Mouse (Mus musculus): ENCODE measurements around the gene Kif6. TPM values are rescaled to one million over a fixed set of nuclear protein-coding genes. Genes with fewer than 3 reads are reported as not detected.

Gene Kif6
- polyA plus RNA-seq, 1 experiment from 2014 or later, result 3.5 TPM

GRCm38 (mm10) chr17:49624572-49624971 is 9.6 kb downstream of the Kif6 start:
- no peaks in the 10 kb centered on the region for H3K27me3 ChIP-seq (ENCODE audit: control insufficient read depth, insufficient read depth, low read length)
- WGBS, result 77% methylated on average over 9 of the region's 9 CpGs
- ATAC-seq (ENCODE audit: insufficient read depth, low FRiP score, low TSS enrichment), result no peak

GRCm38 (mm10) chr17:49627011-49627794 is 12.3 kb downstream of the Kif6 start:
- ATAC-seq (ENCODE audit: insufficient read depth, low FRiP score, low TSS enrichment), result no peak
- Histone ChIP-seq H3K36me3 (ENCODE audit: control insufficient read depth, insufficient read depth, low read length) (no peaks in the 10 kb centered on the region), H3K4me1 (ENCODE audit: control insufficient read depth, insufficient read depth, low read length) (no peaks in the 10 kb centered on the region), H3K9me3 (ENCODE audit: control insufficient read depth, low read length) (no peaks in the 10 kb centered on the region), H3K4me3 (ENCODE audit: low read depth, low read length) (no peak overlapping the region), H3K4me2 (ENCODE audit: low read depth) (no peak overlapping the region), H3K27ac (ENCODE audit: low read depth, low read length) (no peak overlapping the region), H3K9ac (ENCODE audit: low read length) (no peak overlapping the region), H3K27me3 (ENCODE audit: control insufficient read depth, insufficient read depth, low read length) (no peaks in the 10 kb centered on the region)
- DNase-seq (ENCODE audit: low spot score), result no peak
- 78% methylated on average over 13 of the region's 13 CpGs for WGBS

More at GRCm38 (mm10) chr17:49624572-49624971, 9.6 kb downstream of the Kif6 start:
- DNase-seq (ENCODE audit: low spot score), result no peak
- Histone ChIP-seq H3K9ac (ENCODE audit: low read length) (no peak overlapping the region), H3K4me3 (ENCODE audit: low read depth, low read length) (no peak overlapping the region), H3K9me3 (ENCODE audit: control insufficient read depth, low read length) (no peaks in the 10 kb centered on the region; the same call in 1 of the 2 replicates), H3K27ac (ENCODE audit: low read depth, low read length) (no peak overlapping the region), H3K4me1 (ENCODE audit: control insufficient read depth, insufficient read depth, low read length) (no peaks in the 10 kb centered on the region), H3K4me2 (ENCODE audit: low read depth) (no peak overlapping the region), H3K36me3 (ENCODE audit: control insufficient read depth, insufficient read depth, low read length) (no peaks in the 10 kb centered on the region)

- no peak overlapping the region for H3K27ac ChIP-seq (ENCODE audit: low read depth, low read length)
- H3K9me3 ChIP-seq (ENCODE audit: control insufficient read depth, low read length), result no peaks in the 10 kb centered on the region
- no peak overlapping the region for H3K4me2 ChIP-seq (ENCODE audit: low read depth)
- H3K27me3 ChIP-seq (ENCODE audit: control insufficient read depth, insufficient read depth, low read length), result no peaks in the 10 kb centered on the region
- no peak for DNase-seq (ENCODE audit: low spot score)
- no peak for ATAC-seq (ENCODE audit: insufficient read depth, low FRiP score, low TSS enrichment)
- H3K4me1 ChIP-seq (ENCODE audit: control insufficient read depth, insufficient read depth, low read length), result no peaks in the 10 kb centered on the region
- H3K9ac ChIP-seq (ENCODE audit: low read length), result no peak overlapping the region
- no peaks in the 10 kb centered on the region for H3K36me3 ChIP-seq (ENCODE audit: control insufficient read depth, insufficient read depth, low read length)
- no peak overlapping the region for H3K4me3 ChIP-seq (ENCODE audit: low read depth, low read length)
- 95% methylated on average over 8 of the region's 8 CpGs for WGBS
These were observed 13.9 kb downstream of the Kif6 start for GRCm38 (mm10) chr17:49628875-49629274.

- WGBS, result 58% methylated on average over 8 of the region's 8 CpGs
- Histone ChIP-seq H3K36me3 (ENCODE audit: control insufficient read depth, insufficient read depth, low read length) (no peaks in the 10 kb centered on the region), H3K4me1 (ENCODE audit: control insufficient read depth, insufficient read depth, low read length) (no peaks in the 10 kb centered on the region), H3K4me3 (ENCODE audit: low read depth, low read length) (no peak overlapping the region), H3K27ac (ENCODE audit: low read depth, low read length) (no peak overlapping the region), H3K27me3 (ENCODE audit: control insufficient read depth, insufficient read depth, low read length) (no peaks in the 10 kb centered on the region), H3K4me2 (ENCODE audit: low read depth) (no peak overlapping the region), H3K9me3 (ENCODE audit: control insufficient read depth, low read length) (no peaks in the 10 kb centered on the region), H3K9ac (ENCODE audit: low read length) (no peak overlapping the region)
- no peak for DNase-seq (ENCODE audit: low spot score)
- no peak for ATAC-seq (ENCODE audit: insufficient read depth, low FRiP score, low TSS enrichment)
These were observed 18.1 kb downstream of the Kif6 start for GRCm38 (mm10) chr17:49633041-49633440.

- Histone ChIP-seq H3K4me2 (ENCODE audit: low read depth) (no peak overlapping the region), H3K9me3 (ENCODE audit: control insufficient read depth, low read length) (no peaks in the 10 kb centered on the region), H3K4me3 (ENCODE audit: low read depth, low read length) (no peak overlapping the region), H3K9ac (ENCODE audit: low read length) (no peak overlapping the region), H3K27ac (ENCODE audit: low read depth, low read length) (no peak overlapping the region), H3K36me3 (ENCODE audit: control insufficient read depth, insufficient read depth, low read length) (no peaks in the 10 kb centered on the region), H3K27me3 (ENCODE audit: control insufficient read depth, insufficient read depth, low read length) (no peaks in the 10 kb centered on the region), H3K4me1 (ENCODE audit: control insufficient read depth, insufficient read depth, low read length) (no peaks in the 10 kb centered on the region)
- ATAC-seq (ENCODE audit: insufficient read depth, low FRiP score, low TSS enrichment) (no peak), DNase-seq (ENCODE audit: low spot score) (no peak)
- WGBS, result 86% methylated on average over 6 of the region's 6 CpGs
These were observed 27.0 kb downstream of the Kif6 start for GRCm38 (mm10) chr17:49641903-49642302.

- H3K27me3 ChIP-seq (ENCODE audit: control insufficient read depth, insufficient read depth, low read length), result no peaks in the 10 kb centered on the region
- no peaks in the 10 kb centered on the region for H3K4me1 ChIP-seq (ENCODE audit: control insufficient read depth, insufficient read depth, low read length)
- no peak overlapping the region for H3K4me2 ChIP-seq (ENCODE audit: low read depth)
- no peak overlapping the region for H3K9ac ChIP-seq (ENCODE audit: low read length)
- WGBS, result 96% methylated on average over 8 of the region's 8 CpGs
- H3K27ac ChIP-seq (ENCODE audit: low read depth, low read length), result no peak overlapping the region
- DNase-seq (ENCODE audit: low spot score), result no peak
- no peak for ATAC-seq (ENCODE audit: insufficient read depth, low FRiP score, low TSS enrichment)
- no peaks in the 10 kb centered on the region for H3K36me3 ChIP-seq (ENCODE audit: control insufficient read depth, insufficient read depth, low read length)
- no peak overlapping the region for H3K4me3 ChIP-seq (ENCODE audit: low read depth, low read length)
- H3K9me3 ChIP-seq (ENCODE audit: control insufficient read depth, low read length), result no peaks in the 10 kb centered on the region
These were observed 27.4 kb downstream of the Kif6 start for GRCm38 (mm10) chr17:49642336-49642735.

- no peak for ATAC-seq (ENCODE audit: insufficient read depth, low FRiP score, low TSS enrichment)
- WGBS, result 90% methylated on average over 11 of the region's 11 CpGs
- H3K9me3 ChIP-seq (ENCODE audit: control insufficient read depth, low read length), result no peaks in the 10 kb centered on the region
These were observed 28.1 kb downstream of the Kif6 start for GRCm38 (mm10) chr17:49642889-49643490.

GRCm38 (mm10) chr17:49646267-49646666 is 31.3 kb downstream of the Kif6 start:
- 93% methylated on average over 5 of the region's 5 CpGs for whole genome bisulfite sequencing

More at GRCm38 (mm10) chr17:49642889-49643490, 28.1 kb downstream of the Kif6 start:
- no peaks in the 10 kb centered on the region for H3K4me1 ChIP-seq (ENCODE audit: control insufficient read depth, insufficient read depth, low read length)
- H3K4me3 ChIP-seq (ENCODE audit: low read depth, low read length), result no peak overlapping the region
- no peak overlapping the region for H3K9ac ChIP-seq (ENCODE audit: low read length)
- no peaks in the 10 kb centered on the region for H3K27me3 ChIP-seq (ENCODE audit: control insufficient read depth, insufficient read depth, low read length)
- H3K27ac ChIP-seq (ENCODE audit: low read depth, low read length), result no peak overlapping the region
- no peaks in the 10 kb centered on the region for H3K36me3 ChIP-seq (ENCODE audit: control insufficient read depth, insufficient read depth, low read length)
- DNase-seq (ENCODE audit: low spot score), result peak; percentile 23
- no peak overlapping the region for H3K4me2 ChIP-seq (ENCODE audit: low read depth)

GRCm38 (mm10) chr17:49648970-49649369 is 34.0 kb downstream of the Kif6 start:
- no peak for DNase-seq (ENCODE audit: low spot score)
- no peaks in the 10 kb centered on the region for H3K27me3 ChIP-seq (ENCODE audit: control insufficient read depth, insufficient read depth, low read length)
- 77% methylated on average over 2 of the region's 2 CpGs for WGBS
- no peak overlapping the region for H3K4me3 ChIP-seq (ENCODE audit: low read depth, low read length)
- H3K36me3 ChIP-seq (ENCODE audit: control insufficient read depth, insufficient read depth, low read length), result no peaks in the 10 kb centered on the region
- ATAC-seq (ENCODE audit: insufficient read depth, low FRiP score, low TSS enrichment), result no peak
- peaks cover 3% of the 10 kb centered on the region; the same call in 1 of the 2 replicates for H3K9me3 ChIP-seq (ENCODE audit: control insufficient read depth, low read length)
- H3K4me1 ChIP-seq (ENCODE audit: control insufficient read depth, insufficient read depth, low read length), result no peaks in the 10 kb centered on the region
- H3K9ac ChIP-seq (ENCODE audit: low read length), result no peak overlapping the region
- no peak overlapping the region for H3K27ac ChIP-seq (ENCODE audit: low read depth, low read length)
- H3K4me2 ChIP-seq (ENCODE audit: low read depth), result no peak overlapping the region

More at GRCm38 (mm10) chr17:49646267-49646666, 31.3 kb downstream of the Kif6 start:
- Histone ChIP-seq H3K36me3 (ENCODE audit: control insufficient read depth, insufficient read depth, low read length) (no peaks in the 10 kb centered on the region), H3K27ac (ENCODE audit: low read depth, low read length) (no peak overlapping the region), H3K27me3 (ENCODE audit: control insufficient read depth, insufficient read depth, low read length) (no peaks in the 10 kb centered on the region), H3K4me3 (ENCODE audit: low read depth, low read length) (no peak overlapping the region), H3K4me1 (ENCODE audit: control insufficient read depth, insufficient read depth, low read length) (no peaks in the 10 kb centered on the region), H3K4me2 (ENCODE audit: low read depth) (no peak overlapping the region), H3K9me3 (ENCODE audit: control insufficient read depth, low read length) (peaks cover 3% of the 10 kb centered on the region; the same call in 1 of the 2 replicates), H3K9ac (ENCODE audit: low read length) (no peak overlapping the region)
- ATAC-seq (ENCODE audit: insufficient read depth, low FRiP score, low TSS enrichment) (no peak), DNase-seq (ENCODE audit: low spot score) (no peak)
